Mouse (Mus musculus): Measurements from ENCODE around the gene Bcor. TPM values are rescaled to one million over a fixed set of nuclear protein-coding genes. Genes with fewer than 3 reads are reported as not detected.

Gene Bcor
- polyA plus RNA-seq, 1 experiment from 2014 or later: 23.5 TPM

GRCm38 (mm10) chrX:12164591-12165529 is 4.7 kb upstream of the Bcor start:
- H3K9me3 ChIP-seq (ENCODE audit: control insufficient read depth, low read length): no peaks in the 10 kb centered on the region
- no peak overlapping the region for H3K9ac ChIP-seq (ENCODE audit: low read length)
- H3K27me3 ChIP-seq (ENCODE audit: control insufficient read depth, insufficient read depth, low read length): peaks cover 7% of the 10 kb centered on the region; the same call in 1 of the 2 replicates
- no peak for DNase-seq (ENCODE audit: low spot score)
- 48% methylated on average over 11 of the region's 11 CpGs for WGBS
- no peak overlapping the region; the same call in 1 of the 2 replicates for H3K27ac ChIP-seq (ENCODE audit: low read depth, low read length)
- H3K4me3 ChIP-seq (ENCODE audit: low read depth, low read length): no peak overlapping the region
- no peak for ATAC-seq (replicated peaks; ENCODE audit: low FRiP score)
- H3K36me3 ChIP-seq (ENCODE audit: control insufficient read depth, insufficient read depth, low read length): no peaks in the 10 kb centered on the region
- no peak overlapping the region for H3K4me2 ChIP-seq (ENCODE audit: low read depth, low read length, severe bottlenecking)
- no peaks in the 10 kb centered on the region for H3K4me1 ChIP-seq (replicated peaks; ENCODE audit: control insufficient read depth, insufficient read depth, low read length)

- peak overlapping the region; percentile 63 for H3K9ac ChIP-seq (ENCODE audit: low read length)
- 5% methylated on average over 17 of the region's 19 CpGs for WGBS
- no peaks in the 10 kb centered on the region for H3K9me3 ChIP-seq (ENCODE audit: control insufficient read depth, low read length)
- H3K4me1 ChIP-seq (replicated peaks; ENCODE audit: control insufficient read depth, insufficient read depth, low read length): peaks cover 2% of the 10 kb centered on the region; the same call in 1 of the 2 replicates
- peak overlapping the region; percentile 40 for H3K4me3 ChIP-seq (ENCODE audit: low read depth, low read length)
- ATAC-seq (replicated peaks; ENCODE audit: low FRiP score) (peak; percentile 43; the same call in 1 of the 2 replicates), DNase-seq (ENCODE audit: low spot score) (peak; percentile 66)
- H3K4me2 ChIP-seq (ENCODE audit: low read depth, low read length, severe bottlenecking): peak overlapping the region; percentile 63
- peak overlapping the region; percentile 50; the same call in 1 of the 2 replicates for H3K27ac ChIP-seq (ENCODE audit: low read depth, low read length)
- H3K36me3 ChIP-seq (ENCODE audit: control insufficient read depth, insufficient read depth, low read length): no peaks in the 10 kb centered on the region
- peaks cover 46% of the 10 kb centered on the region for H3K27me3 ChIP-seq (ENCODE audit: control insufficient read depth, insufficient read depth, low read length)
Observed at GRCm38 (mm10) chrX:12159534-12159881, 647 bp downstream of the Bcor start.

GRCm38 (mm10) chrX:12158821-12159533 is 1.2 kb downstream of the Bcor start:
- DNase-seq (ENCODE audit: low spot score): no peak
- peaks cover 2% of the 10 kb centered on the region; the same call in 1 of the 2 replicates for H3K4me1 ChIP-seq (replicated peaks; ENCODE audit: control insufficient read depth, insufficient read depth, low read length)
- no peak overlapping the region for H3K27ac ChIP-seq (ENCODE audit: low read depth, low read length)
- H3K4me3 ChIP-seq (ENCODE audit: low read depth, low read length): peak overlapping the region; percentile 40
- peak; percentile 8; the same call in 1 of the 2 replicates for ATAC-seq (replicated peaks; ENCODE audit: low FRiP score)
- peak overlapping the region; percentile 63 for H3K4me2 ChIP-seq (ENCODE audit: low read depth, low read length, severe bottlenecking)
- no peaks in the 10 kb centered on the region for H3K36me3 ChIP-seq (ENCODE audit: control insufficient read depth, insufficient read depth, low read length)
- no peaks in the 10 kb centered on the region for H3K9me3 ChIP-seq (ENCODE audit: control insufficient read depth, low read length)
- H3K27me3 ChIP-seq (ENCODE audit: control insufficient read depth, insufficient read depth, low read length): peaks cover 49% of the 10 kb centered on the region
- peak overlapping the region; percentile 7; the same call in 1 of the 2 replicates for H3K9ac ChIP-seq (ENCODE audit: low read length)
- 5% methylated on average over 30 of the region's 31 CpGs for WGBS

- peak overlapping the region; percentile 7; the same call in 1 of the 2 replicates for H3K9ac ChIP-seq (ENCODE audit: low read length)
- peak overlapping the region; percentile 13; the same call in 1 of the 2 replicates for H3K4me3 ChIP-seq (ENCODE audit: low read depth, low read length)
- peak; percentile 65 for ATAC-seq (replicated peaks; ENCODE audit: low FRiP score)
- H3K27me3 ChIP-seq (ENCODE audit: control insufficient read depth, insufficient read depth, low read length): peaks cover 54% of the 10 kb centered on the region
- H3K36me3 ChIP-seq (ENCODE audit: control insufficient read depth, insufficient read depth, low read length): no peaks in the 10 kb centered on the region
- no peaks in the 10 kb centered on the region for H3K9me3 ChIP-seq (ENCODE audit: control insufficient read depth, low read length)
- H3K4me2 ChIP-seq (ENCODE audit: low read depth, low read length, severe bottlenecking): peak overlapping the region; percentile 63
- peak; percentile 80 for DNase-seq (ENCODE audit: low spot score)
- peaks cover 2% of the 10 kb centered on the region; the same call in 1 of the 2 replicates for H3K4me1 ChIP-seq (replicated peaks; ENCODE audit: control insufficient read depth, insufficient read depth, low read length)
- H3K27ac ChIP-seq (ENCODE audit: low read depth, low read length): no peak overlapping the region
- 5% methylated on average over 41 of the region's 44 CpGs for WGBS
Observed at GRCm38 (mm10) chrX:12158244-12158820, 1.8 kb downstream of the Bcor start.

- 6% methylated on average over 25 of the region's 25 CpGs for WGBS
- H3K27me3 ChIP-seq (ENCODE audit: control insufficient read depth, insufficient read depth, low read length): peaks cover 58% of the 10 kb centered on the region
- H3K4me3 ChIP-seq (ENCODE audit: low read depth, low read length): no peak overlapping the region
- DNase-seq (ENCODE audit: low spot score) (peak; percentile 66), ATAC-seq (replicated peaks; ENCODE audit: low FRiP score) (no peak)
- no peak overlapping the region for H3K9ac ChIP-seq (ENCODE audit: low read length)
- no peaks in the 10 kb centered on the region for H3K36me3 ChIP-seq (ENCODE audit: control insufficient read depth, insufficient read depth, low read length)
- peak overlapping the region; percentile 63; the same call in 1 of the 2 replicates for H3K4me2 ChIP-seq (ENCODE audit: low read depth, low read length, severe bottlenecking)
- H3K27ac ChIP-seq (ENCODE audit: low read depth, low read length): no peak overlapping the region
- H3K4me1 ChIP-seq (replicated peaks; ENCODE audit: control insufficient read depth, insufficient read depth, low read length): peaks cover 4% of the 10 kb centered on the region; the same call in 1 of the 2 replicates
- H3K9me3 ChIP-seq (ENCODE audit: control insufficient read depth, low read length): no peaks in the 10 kb centered on the region
Observed at GRCm38 (mm10) chrX:12157331-12157930, 2.7 kb downstream of the Bcor start.

- peak overlapping the region; percentile 45; the same call in 1 of the 2 replicates for H3K4me2 ChIP-seq (ENCODE audit: low read depth, low read length, severe bottlenecking)
- peaks cover 4% of the 10 kb centered on the region; the same call in 1 of the 2 replicates for H3K4me1 ChIP-seq (replicated peaks; ENCODE audit: control insufficient read depth, insufficient read depth, low read length)
- peak overlapping the region; percentile 32 for H3K9ac ChIP-seq (ENCODE audit: low read length)
- peaks cover 68% of the 10 kb centered on the region for H3K27me3 ChIP-seq (ENCODE audit: control insufficient read depth, insufficient read depth, low read length)
- H3K27ac ChIP-seq (ENCODE audit: low read depth, low read length): no peak overlapping the region
- ATAC-seq (replicated peaks; ENCODE audit: low FRiP score): no peak
- H3K36me3 ChIP-seq (ENCODE audit: control insufficient read depth, insufficient read depth, low read length): no peaks in the 10 kb centered on the region
- H3K9me3 ChIP-seq (ENCODE audit: control insufficient read depth, low read length): no peaks in the 10 kb centered on the region
- 4% methylated on average over 30 of the region's 30 CpGs for WGBS
- H3K4me3 ChIP-seq (ENCODE audit: low read depth, low read length): 0 out of 2 replicates have a peak overlapping the region, but pooled peaks have one; percentile 7
- peak; percentile 56 for DNase-seq (ENCODE audit: low spot score)
Observed at GRCm38 (mm10) chrX:12155842-12156291, 4.3 kb downstream of the Bcor start.

- ATAC-seq (replicated peaks; ENCODE audit: low FRiP score) (no peak), DNase-seq (ENCODE audit: low spot score) (peak; percentile 53)
- no peak overlapping the region; the same call in 1 of the 2 replicates for H3K9ac ChIP-seq (ENCODE audit: low read length)
- peaks cover 8% of the 10 kb centered on the region; the same call in 1 of the 2 replicates for H3K4me1 ChIP-seq (replicated peaks; ENCODE audit: control insufficient read depth, insufficient read depth, low read length)
- 0 out of 2 replicates have a peak overlapping the region, but pooled peaks have one; percentile 7 for H3K4me3 ChIP-seq (ENCODE audit: low read depth, low read length)
- WGBS: 13% methylated on average over 30 of the region's 30 CpGs
- no peaks in the 10 kb centered on the region for H3K9me3 ChIP-seq (ENCODE audit: control insufficient read depth, low read length)
- H3K36me3 ChIP-seq (ENCODE audit: control insufficient read depth, insufficient read depth, low read length): no peaks in the 10 kb centered on the region
- H3K27me3 ChIP-seq (ENCODE audit: control insufficient read depth, insufficient read depth, low read length): peaks cover 66% of the 10 kb centered on the region
- H3K27ac ChIP-seq (ENCODE audit: low read depth, low read length): no peak overlapping the region
- H3K4me2 ChIP-seq (ENCODE audit: low read depth, low read length, severe bottlenecking): peak overlapping the region; percentile 45; the same call in 1 of the 2 replicates
Observed at GRCm38 (mm10) chrX:12155068-12155840, 4.9 kb downstream of the Bcor start.
